Mouse (Mus musculus): ENCODE measurements around the gene Mrps6. TPM values are rescaled to one million over a fixed set of nuclear protein-coding genes. Genes with fewer than 3 reads are reported as not detected.

The Mrps6 gene
- polyA plus RNA-seq, 1 experiment = 13.9 TPM

DNA sequence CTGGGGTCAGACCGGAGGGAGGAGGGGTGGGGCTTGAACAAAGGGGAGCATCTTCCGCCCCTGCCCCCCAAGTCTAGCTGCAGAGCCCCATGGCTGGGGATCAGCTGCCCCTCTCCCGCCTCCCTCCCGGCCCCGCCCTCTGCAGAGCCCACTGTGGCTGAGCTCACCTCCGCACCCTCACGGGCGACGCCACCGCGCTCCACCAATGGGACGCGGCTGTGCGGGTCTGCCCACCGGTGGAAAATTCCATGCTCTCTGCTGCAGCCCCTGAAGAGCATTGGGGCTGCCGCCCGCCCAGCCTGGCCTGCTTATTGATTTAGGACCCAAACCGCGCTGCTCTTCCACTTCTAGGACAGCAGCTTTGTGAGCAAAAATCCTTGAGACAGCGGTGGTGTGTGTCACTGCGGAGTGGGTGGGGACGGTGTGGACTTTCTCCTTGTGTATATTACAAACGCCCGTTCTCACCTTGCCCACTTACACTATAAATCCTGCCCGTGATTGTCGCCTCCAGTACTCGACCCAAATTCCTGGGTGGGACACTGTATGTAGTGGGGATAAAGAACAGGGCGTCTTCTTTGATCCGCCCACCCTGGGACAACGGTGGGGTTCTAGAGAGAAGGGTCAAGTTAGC lies 100.5 kb downstream of the Mrps6 start:
- Histone ChIP-seq H3K4me3 (replicated peaks) (no peak overlapping the region), H3K36me3 (replicated peaks; ENCODE audit: low read length) (no peaks in the 10 kb centered on the region), H3K27me3 (replicated peaks) (peaks cover 63% of the 10 kb centered on the region), H3K9me3 (peaks cover 13% of the 10 kb centered on the region), H3K4me1 (0 out of 2 replicates have a peak, but pooled peaks cover 4% of the 10 kb centered on the region)
- TF ChIP-seq FLI1 (IDR thresholded peaks at IDR 0.05; ENCODE audit: low read length) (no peak), GATA1 (IDR thresholded peaks at IDR 0.05; ENCODE audit: borderline replicate concordance, low read length) (no peak)

DNA sequence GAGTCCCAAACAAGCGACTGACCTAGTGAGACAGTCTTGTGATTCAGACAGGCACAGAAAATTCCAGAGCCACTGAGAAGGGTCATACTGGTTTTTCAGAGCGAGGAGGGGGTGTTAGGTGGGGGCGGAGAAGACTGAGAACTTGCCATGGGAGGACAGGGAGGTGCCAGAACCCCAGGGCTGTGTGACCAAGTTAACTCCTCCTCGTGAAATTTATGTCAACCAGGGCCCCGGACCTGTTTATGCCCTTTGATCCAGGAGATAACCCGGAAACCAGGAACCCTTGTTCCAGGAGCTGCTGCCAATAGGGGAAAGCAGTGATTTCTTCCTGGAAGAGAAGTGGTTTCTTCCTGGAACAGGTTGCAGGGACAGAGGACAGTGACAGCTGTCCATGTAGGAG lies 101.0 kb downstream of the Mrps6 start:
- H3K9me3 ChIP-seq = peaks cover 13% of the 10 kb centered on the region
- peaks cover 59% of the 10 kb centered on the region for H3K27me3 ChIP-seq (replicated peaks)
- no peak overlapping the region for H3K4me3 ChIP-seq (replicated peaks)
- TF ChIP-seq FLI1 (IDR thresholded peaks at IDR 0.05; ENCODE audit: low read length) (no peak), GATA1 (IDR thresholded peaks at IDR 0.05; ENCODE audit: borderline replicate concordance, low read length) (no peak)
- 0 out of 2 replicates have a peak, but pooled peaks cover 4% of the 10 kb centered on the region for H3K4me1 ChIP-seq
- H3K36me3 ChIP-seq (replicated peaks; ENCODE audit: low read length) = no peaks in the 10 kb centered on the region

Other genes with a start within 250 kb of the Mrps6 start
- not detected in 2 replicates for gene Gm49711, start within 50 bp of the Mrps6 start, polyA plus RNA-seq (2012; ENCODE audit: insufficient read depth, low replicate concordance)
- gene Slc5a3, start 52 bp downstream of the Mrps6 start, polyA plus RNA-seq (2012; ENCODE audit: insufficient read depth, low replicate concordance) = not detected in 2 replicates
- not detected in 2 replicates for gene Kcne2, start 234.1 kb downstream of the Mrps6 start, polyA plus RNA-seq (2012; ENCODE audit: insufficient read depth, low replicate concordance)
- gene Smim11, start 243.0 kb downstream of the Mrps6 start, polyA plus RNA-seq (2012; ENCODE audit: insufficient read depth, low replicate concordance) = 18.6 TPM in 1 of 2 replicates, not detected in the other